Mouse (Mus musculus): Measurements from ENCODE around the gene Rab14. TPM values are rescaled to one million over a fixed set of nuclear protein-coding genes. Genes with fewer than 3 reads are reported as not detected.

The Rab14 gene
- 50.0 and 508 TPM in 2 replicates for polyA plus RNA-seq (2012; rRNA removed; ENCODE audit: low replicate concordance)

GRCm38 (mm10) chr2:35200898-35201668 is at the start of gene Rab14:
TSS of gene Rab14 (minus strand) at chr2:35201120.

Other genes with a start within 250 kb of the Rab14 start
- gene Traf1, start 239.3 kb downstream of the Rab14 start, polyA plus RNA-seq (2012; rRNA removed; ENCODE audit: low replicate concordance) = 42.6 and 50.3 TPM in 2 replicates
- 7.1 and 9.3 TPM in 2 replicates for gene Hc, start 139.7 kb downstream of the Rab14 start, polyA plus RNA-seq (2012; rRNA removed; ENCODE audit: low replicate concordance)
- 0.20 and 0.49 TPM in 2 replicates for gene AI182371, start 99.6 kb downstream of the Rab14 start, polyA plus RNA-seq (2012; rRNA removed; ENCODE audit: low replicate concordance)
- gene Cntrl, start 91.6 kb downstream of the Rab14 start, polyA plus RNA-seq (2012; rRNA removed; ENCODE audit: low replicate concordance) = 12.0 and 22.3 TPM in 2 replicates
- 3,646 and 4,412 TPM in 2 replicates for gene Gsn, start 55.3 kb upstream of the Rab14 start, polyA plus RNA-seq (2012; rRNA removed; ENCODE audit: low replicate concordance)
- gene Stom, start 135.9 kb upstream of the Rab14 start, polyA plus RNA-seq (2012; rRNA removed; ENCODE audit: low replicate concordance) = 41.9 and 81.7 TPM in 2 replicates
- gene 4930568D16Rik, start 166.6 kb upstream of the Rab14 start, polyA plus RNA-seq (2012; rRNA removed; ENCODE audit: low replicate concordance) = not detected in 2 replicates
- gene 4930402F06Rik, start 196.1 kb upstream of the Rab14 start, polyA plus RNA-seq (2012; rRNA removed; ENCODE audit: low replicate concordance) = not detected in 2 replicates